Mouse (Mus musculus): ENCODE measurements around the gene Lrrfip1. TPM values are rescaled to one million over a fixed set of nuclear protein-coding genes. Genes with fewer than 3 reads are reported as not detected.

Gene Lrrfip1
- polyA plus RNA-seq, 1 experiment from 2014 or later, result 43.3 TPM

Other genes starting within 250 kb of the Lrrfip1 start
- 6.9 and 14.5 TPM in 2 replicates for gene Col6a3, start 154.8 kb upstream of the Lrrfip1 start, polyA plus RNA-seq (2015; fragmentation: Nextera tagmentation; extraction: Ambion mirVana)
- gene Mlph, start 83.7 kb upstream of the Lrrfip1 start, polyA plus RNA-seq (2015; fragmentation: Nextera tagmentation; extraction: Ambion mirVana), result 0.14 and 0.18 TPM in 2 replicates
- not detected in 2 replicates for gene Prlh, start 45.6 kb upstream of the Lrrfip1 start, polyA plus RNA-seq (2015; fragmentation: Nextera tagmentation; extraction: Ambion mirVana)
- 0.36 TPM in 1 of 2 replicates, not detected in the other for gene Rab17, start 29.1 kb upstream of the Lrrfip1 start, polyA plus RNA-seq (2015; fragmentation: Nextera tagmentation; extraction: Ambion mirVana)
- gene Rbm44, start 146.4 kb downstream of the Lrrfip1 start, polyA plus RNA-seq (2015; fragmentation: Nextera tagmentation; extraction: Ambion mirVana), result 0.28 and 0.60 TPM in 2 replicates
- 20.8 and 28.5 TPM in 2 replicates for gene Ramp1, start 181.1 kb downstream of the Lrrfip1 start, polyA plus RNA-seq (2015; fragmentation: Nextera tagmentation; extraction: Ambion mirVana)